Mouse (Mus musculus): ENCODE data around the gene Slc16a3. TPM values are rescaled to one million over a fixed set of nuclear protein-coding genes. Genes with fewer than 3 reads are reported as not detected.

Gene Slc16a3
- polyA plus RNA-seq, 1 experiment, result 1.6 TPM

- TF ChIP-seq GATA1 (IDR thresholded peaks at IDR 0.05; ENCODE audit: low read length), result no peak
These were observed 34.2 kb downstream of the Slc16a3 start for GRCm38 (mm10) chr11:120982459-120982858.

DNA sequence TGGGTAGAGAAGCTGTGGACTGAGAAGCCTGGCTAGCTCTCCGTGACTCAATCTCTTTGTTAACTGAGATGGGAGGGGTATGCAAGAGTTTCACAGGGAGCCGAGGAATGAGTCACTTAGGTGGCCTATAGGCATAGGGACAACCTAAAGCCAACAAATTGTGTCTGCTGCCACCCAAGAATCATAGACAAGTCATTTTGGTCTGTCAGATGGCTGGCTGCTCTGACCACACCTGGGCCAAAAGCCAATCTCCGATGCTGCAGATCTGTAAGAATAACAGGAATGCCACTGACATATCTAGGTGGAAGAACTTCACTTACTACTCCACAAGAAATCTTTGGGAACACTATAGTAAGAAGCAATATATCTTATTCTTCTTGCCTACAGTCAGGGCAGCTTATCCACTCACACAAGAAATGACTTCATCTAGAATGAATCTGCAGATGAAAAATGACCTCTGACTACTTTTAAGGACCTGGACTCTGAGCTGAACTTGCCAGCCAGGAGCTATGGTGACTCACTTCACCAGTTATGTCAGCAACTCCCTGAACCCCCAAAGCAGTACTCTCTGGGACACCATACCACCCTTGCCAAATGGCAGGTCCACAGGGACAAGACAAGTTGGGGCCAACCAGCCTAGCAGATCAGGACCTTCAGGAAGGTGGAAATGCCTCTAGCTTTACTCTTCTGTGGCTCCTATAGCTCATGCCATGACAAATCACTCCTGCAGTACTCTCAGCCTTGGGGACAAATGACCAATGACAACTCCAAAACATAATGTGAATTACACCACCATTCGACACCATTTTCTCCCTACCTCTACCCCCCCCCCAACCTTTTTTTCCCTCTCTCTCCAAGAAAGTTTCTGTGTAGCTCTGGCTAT lies 36.4 kb downstream of the Slc16a3 start:
- no peak for TF ChIP-seq GATA1 (IDR thresholded peaks at IDR 0.05; ENCODE audit: low read length)

- TF ChIP-seq GATA1 (IDR thresholded peaks at IDR 0.05; ENCODE audit: low read length), result no peak
These were observed 39.3 kb downstream of the Slc16a3 start for GRCm38 (mm10) chr11:120987608-120988007.

GRCm38 (mm10) chr11:120988410-120988809 lies 40.1 kb downstream of the Slc16a3 start:
- no peak for TF ChIP-seq GATA1 (IDR thresholded peaks at IDR 0.05; ENCODE audit: low read length)

DNA sequence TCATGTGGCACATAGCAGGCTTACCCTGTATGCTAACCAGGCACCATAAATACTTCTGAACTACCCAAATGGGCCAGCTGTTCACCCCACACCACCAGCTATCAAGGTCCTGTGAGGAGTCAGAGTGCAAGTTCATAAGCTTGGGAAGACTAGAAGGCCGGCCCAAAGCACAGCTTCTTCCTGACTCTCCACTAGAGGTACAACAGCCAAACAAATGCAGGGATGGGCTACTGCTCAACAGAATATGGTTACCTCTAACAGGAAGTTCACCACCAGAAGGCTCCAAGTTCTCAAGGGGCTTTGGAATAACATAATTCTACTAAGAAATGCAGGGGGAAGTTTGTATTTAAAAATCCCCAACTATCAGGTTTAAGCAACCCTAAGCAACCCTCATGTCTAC lies 41.2 kb downstream of the Slc16a3 start:
- TF ChIP-seq GATA1 (IDR thresholded peaks at IDR 0.05; ENCODE audit: low read length), result no peak

- no peak for TF ChIP-seq GATA1 (IDR thresholded peaks at IDR 0.05; ENCODE audit: low read length)
These were observed 42.0 kb downstream of the Slc16a3 start for GRCm38 (mm10) chr11:120990126-120990781.

- TF ChIP-seq GATA1 (IDR thresholded peaks at IDR 0.05; ENCODE audit: low read length), result no peak
These were observed 42.8 kb downstream of the Slc16a3 start, which contains the start of gene Csnk1d for GRCm38 (mm10) chr11:120990951-120991526. TSS of gene Csnk1d (minus strand) at chr11:120991330.

- no peak for TF ChIP-seq GATA1 (IDR thresholded peaks at IDR 0.05; ENCODE audit: low read length)
These were observed 43.5 kb downstream of the Slc16a3 start for GRCm38 (mm10) chr11:120991791-120992190.

DNA sequence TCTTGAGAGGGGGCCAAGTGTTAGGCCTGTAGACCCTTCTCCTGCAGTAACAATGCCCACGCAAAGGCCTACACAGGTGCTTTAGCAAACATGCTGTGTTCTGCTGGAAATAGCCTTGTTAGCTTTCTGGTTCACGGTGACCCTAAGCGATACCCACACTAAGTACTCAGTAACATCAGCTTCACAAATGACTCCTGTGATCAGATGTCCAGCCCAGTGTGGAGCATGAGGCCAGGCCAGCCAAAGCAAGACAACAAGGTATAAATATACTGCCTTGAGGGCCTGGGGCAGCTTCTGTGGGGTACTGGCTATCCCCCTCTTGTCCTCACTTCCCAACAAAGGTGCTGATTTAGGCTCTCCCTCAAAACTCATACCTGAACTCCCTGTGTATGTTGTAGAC lies 44.8 kb downstream of the Slc16a3 start:
- TF ChIP-seq GATA1 (IDR thresholded peaks at IDR 0.05; ENCODE audit: low read length), result no peak

DNA sequence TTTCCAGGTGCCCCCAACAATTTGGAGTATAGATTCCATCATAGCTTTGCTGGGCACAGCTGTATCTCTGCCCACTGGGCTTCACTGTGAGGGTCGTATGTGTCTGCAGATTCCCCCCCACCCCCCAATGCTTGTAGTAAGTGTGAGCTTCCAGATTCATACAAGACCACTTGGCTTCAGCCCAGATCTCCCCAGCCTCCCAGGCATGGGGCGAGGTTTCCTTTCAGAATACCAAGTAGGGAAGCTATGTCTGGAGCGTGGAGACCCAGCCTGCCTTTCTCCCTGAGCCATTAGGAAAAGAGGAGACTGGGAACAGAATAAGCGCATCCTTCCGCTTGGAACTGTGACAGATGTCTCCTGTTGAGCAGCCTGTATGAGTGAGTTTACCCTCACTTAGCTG lies 45.3 kb downstream of the Slc16a3 start:
- no peak for TF ChIP-seq GATA1 (IDR thresholded peaks at IDR 0.05; ENCODE audit: low read length)

DNA sequence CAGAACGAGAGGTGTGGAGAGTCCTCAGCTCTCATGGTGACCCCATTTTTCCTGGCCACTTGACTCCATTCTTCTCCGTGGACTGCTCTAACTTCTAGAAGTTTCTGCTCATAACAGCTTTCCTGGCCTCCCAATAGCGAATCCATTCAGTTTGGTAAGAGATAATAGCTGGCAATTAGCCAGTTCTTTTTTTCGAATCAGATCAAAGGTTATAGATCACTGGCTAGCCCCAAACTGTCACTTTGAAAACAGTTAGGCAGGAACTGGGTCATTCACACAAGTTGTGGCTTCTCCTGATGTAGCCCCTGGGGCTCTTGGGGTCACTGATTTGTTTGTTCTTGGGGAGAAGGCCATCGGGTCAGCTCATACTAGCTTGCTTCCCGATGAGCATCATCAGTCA lies 46.5 kb downstream of the Slc16a3 start:
- TF ChIP-seq GATA1 (IDR thresholded peaks at IDR 0.05; ENCODE audit: low read length), result no peak

- no peak for TF ChIP-seq GATA1 (IDR thresholded peaks at IDR 0.05; ENCODE audit: low read length)
These were observed 53.7 kb downstream of the Slc16a3 start for GRCm38 (mm10) chr11:121001966-121002365.

DNA sequence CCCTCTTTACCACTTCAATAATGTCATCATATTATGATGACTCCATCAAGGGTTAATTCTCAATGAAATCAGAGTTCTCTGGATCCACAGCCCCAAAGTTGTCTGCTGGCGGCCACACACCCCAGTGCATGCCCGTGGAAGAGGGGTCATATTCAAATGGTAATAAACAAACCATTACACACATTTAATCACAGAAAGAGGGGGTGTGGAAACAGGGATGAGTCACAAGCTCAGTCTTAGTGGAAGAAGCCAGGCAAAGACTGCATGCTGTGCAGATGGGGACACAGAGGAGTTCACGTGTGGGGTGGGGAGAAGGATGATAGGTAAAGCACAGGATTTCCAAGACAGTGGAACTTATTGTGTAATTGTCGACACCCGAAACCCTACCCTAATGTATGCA lies 56.0 kb downstream of the Slc16a3 start:
- TF ChIP-seq GATA1 (IDR thresholded peaks at IDR 0.05; ENCODE audit: low read length), result no peak

DNA sequence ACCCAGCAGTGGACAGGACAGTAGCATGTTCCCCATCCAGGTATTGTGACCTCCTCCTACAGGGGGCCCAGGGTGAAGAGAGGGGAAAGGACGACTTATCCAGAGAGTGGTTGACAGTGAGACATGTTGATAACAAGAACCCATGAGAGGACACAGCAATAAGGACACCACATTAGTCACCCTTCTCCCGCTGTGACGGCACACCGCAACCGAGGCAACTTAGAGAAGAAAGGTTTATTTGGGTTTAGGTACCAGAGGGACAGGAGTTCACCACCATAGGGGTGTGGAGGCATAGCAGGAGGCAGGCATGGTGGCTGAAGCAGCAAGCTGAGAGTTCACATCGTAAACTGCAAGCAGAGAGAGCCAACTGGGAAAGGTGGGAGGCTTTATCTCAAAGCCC lies 57.9 kb downstream of the Slc16a3 start:
- no peak for TF ChIP-seq GATA1 (IDR thresholded peaks at IDR 0.05; ENCODE audit: low read length)

GRCm38 (mm10) chr11:121010044-121010755 lies 61.9 kb downstream of the Slc16a3 start:
- no peak for TF ChIP-seq GATA1 (IDR thresholded peaks at IDR 0.05; ENCODE audit: low read length)

Other genes with a start within 250 kb of the Slc16a3 start
- gene Cenpx, start 234.7 kb upstream of the Slc16a3 start, polyA plus RNA-seq (2012), result 42.0 and 251 TPM in 2 replicates
- 28.7 and 33.4 TPM in 2 replicates for gene Lrrc45, start 234.6 kb upstream of the Slc16a3 start, polyA plus RNA-seq (2012)
- 1.6 and 2.7 TPM in 2 replicates for gene Rac3, start 227.0 kb upstream of the Slc16a3 start, polyA plus RNA-seq (2012)
- 28.9 and 50.8 TPM in 2 replicates for gene Dcxr, start 221.2 kb upstream of the Slc16a3 start, polyA plus RNA-seq (2012)
- not detected in 2 replicates for gene Cbr2, start 216.4 kb upstream of the Slc16a3 start, polyA plus RNA-seq (2012)
- 2,256 and 2,629 TPM in 2 replicates for gene Hmga1b, start 185.7 kb upstream of the Slc16a3 start, polyA plus RNA-seq (2012)
- 50.0 and 86.3 TPM in 2 replicates for gene Rfng, start 164.3 kb upstream of the Slc16a3 start, polyA plus RNA-seq (2012)
- 73.2 and 84.7 TPM in 2 replicates for gene Gps1, start 164.2 kb upstream of the Slc16a3 start, polyA plus RNA-seq (2012)
- 184 and 189 TPM in 2 replicates for gene Dus1l, start 152.1 kb upstream of the Slc16a3 start, polyA plus RNA-seq (2012)
- 420 and 762 TPM in 2 replicates for gene Fasn, start 123.9 kb upstream of the Slc16a3 start, polyA plus RNA-seq (2012)
- 2.1 and 2.3 TPM in 2 replicates for gene Ccdc57, start 15.6 kb upstream of the Slc16a3 start, polyA plus RNA-seq (2012)
- 195 and 204 TPM in 2 replicates for gene Csnk1d, start 42.9 kb downstream of the Slc16a3 start, polyA plus RNA-seq (2012)
- gene Cd7, start 90.9 kb downstream of the Slc16a3 start, polyA plus RNA-seq (2012), result not detected in 2 replicates
- gene Sectm1b, start 115.1 kb downstream of the Slc16a3 start, polyA plus RNA-seq (2012), result not detected in 2 replicates
- not detected in 2 replicates for gene Sectm1a, start 132.7 kb downstream of the Slc16a3 start, polyA plus RNA-seq (2012)
- gene Tex19.2, start 170.2 kb downstream of the Slc16a3 start, polyA plus RNA-seq (2012), result 25.6 and 26.1 TPM in 2 replicates
- not detected in 2 replicates for gene Tex19.1, start 197.7 kb downstream of the Slc16a3 start, polyA plus RNA-seq (2012)
- gene Uts2r, start 211.8 kb downstream of the Slc16a3 start, polyA plus RNA-seq (2012), result not detected in 2 replicates